Comparison of ENCODE assay signal across 7 mouse cellular contexts in the genomic region with DNA sequence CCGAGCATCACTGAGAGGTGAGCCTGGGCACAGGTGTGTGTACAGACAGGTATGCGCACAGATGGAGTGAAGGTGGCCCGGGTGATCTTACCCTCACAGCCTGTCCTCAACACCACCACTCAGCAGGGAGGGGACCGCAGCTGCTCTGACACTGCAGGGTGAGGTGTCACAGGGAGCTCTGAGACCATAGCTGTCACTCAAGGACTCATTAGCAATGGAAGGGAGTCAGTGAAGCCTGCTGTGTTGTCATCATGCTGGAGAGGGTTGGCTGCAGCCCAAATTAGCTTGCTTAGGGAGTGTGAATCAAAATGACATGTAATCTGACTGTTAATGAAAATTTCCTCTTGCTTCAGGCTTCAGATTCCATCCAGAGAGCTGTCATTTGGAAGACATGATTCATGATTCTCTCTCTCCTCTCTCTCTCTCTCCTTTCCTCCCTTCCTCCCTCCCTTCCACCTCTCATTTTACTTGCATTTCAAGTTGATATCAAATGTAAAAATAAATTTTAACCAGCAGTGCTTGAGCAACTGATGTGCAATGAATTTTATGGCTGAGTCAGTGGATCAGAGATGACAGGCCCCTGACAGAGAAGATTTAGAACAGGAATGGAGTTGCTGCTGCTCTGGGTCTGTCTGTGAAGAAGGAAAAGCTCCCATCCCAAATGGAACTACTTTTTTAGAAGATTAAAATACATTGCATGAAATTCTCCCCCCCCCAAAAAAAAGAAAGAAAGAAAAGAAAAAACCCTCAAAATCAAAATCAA.
DNase-seq lines count a peak whose midpoint lies in the region; ATAC-seq and TF ChIP-seq lines count a peak whose summit lies in the region.

No protein-coding gene starts in this region.

- H3K36me3 ChIP-seq in lung, embryonic 14.5 days (ENCODE audit: insufficient read depth), result no peaks in the 10 kb centered on the region
- no peaks in the 10 kb centered on the region for H3K36me3 ChIP-seq in embryonic facial prominence, embryonic 14.5 days (ENCODE audit: control insufficient read depth, insufficient read depth, low read length)

- TF ChIP-seq CTCF in lung, embryonic 14.5 days (IDR thresholded peaks at IDR 0.05; ENCODE audit: low read depth), result no peak
- no peak for TF ChIP-seq CTCF in lung, adult 2 months (IDR thresholded peaks at IDR 0.05; ENCODE audit: insufficient read depth, low read length)

- ATAC-seq in lung, embryonic 14.5 days (ENCODE audit: insufficient read depth), result peak; percentile 68; the same call in 1 of the 2 replicates
- ATAC-seq in embryonic facial prominence, embryonic 14.5 days (ENCODE audit: low read depth), result peak; percentile 86

- no peak overlapping the region for H3K9ac ChIP-seq in lung, embryonic 14.5 days
- no peak overlapping the region for H3K9ac ChIP-seq in embryonic facial prominence, embryonic 14.5 days (ENCODE audit: low read depth, low read length)

- H3K27me3 ChIP-seq in lung, embryonic 14.5 days (ENCODE audit: insufficient read depth, low read length), result no peaks in the 10 kb centered on the region
- H3K27me3 ChIP-seq in embryonic facial prominence, embryonic 14.5 days (replicated peaks; ENCODE audit: control insufficient read depth, insufficient read depth, low read length), result no peaks in the 10 kb centered on the region

- WGBS in lung, embryonic 14.5 days, result 28% methylated on average over 4 of the region's 4 CpGs
- 46% methylated on average over 4 of the region's 4 CpGs for WGBS in lung, adult 2 months
- WGBS in embryonic facial prominence, embryonic 14.5 days, result 48% methylated on average over 4 of the region's 4 CpGs

- peak; percentile 13 for DNase-seq in lung, embryonic 14.5 days
- no peak for DNase-seq in lung, adult 2 months
- DNase-seq in embryonic facial prominence, embryonic 14.5 days (ENCODE audit: low spot score), result peak; percentile 80
- peak; percentile 54 to 69 for DNase-seq in layer of hippocampus, adult 8-10 months (ENCODE audit: low spot score in 2 of 2)
- peak; percentile 44 for DNase-seq in retina, embryonic 14.5 days (ENCODE audit: low spot score)
- no peak for DNase-seq in urinary bladder, postnatal 4 days (ENCODE audit: low spot score in 2 of 2)
- DNase-seq in heart, postnatal 25 days (ENCODE audit: low spot score), result no peak

- no peaks in the 10 kb centered on the region; the same call in 1 of the 2 replicates for H3K4me1 ChIP-seq in lung, embryonic 14.5 days (ENCODE audit: insufficient read depth)
- no peaks in the 10 kb centered on the region for H3K4me1 ChIP-seq in lung, adult 2 months (ENCODE audit: control insufficient read depth, insufficient read depth, low read length)
- no peaks in the 10 kb centered on the region for H3K4me1 ChIP-seq in embryonic facial prominence, embryonic 14.5 days (ENCODE audit: control insufficient read depth, insufficient read depth, low read length)

- H3K27ac ChIP-seq in lung, embryonic 14.5 days (ENCODE audit: low read depth), result no peak overlapping the region
- no peak overlapping the region for H3K27ac ChIP-seq in embryonic facial prominence, embryonic 14.5 days (replicated peaks; ENCODE audit: low read depth, low read length)

- no peak overlapping the region for H3K4me2 ChIP-seq in lung, embryonic 14.5 days
- H3K4me2 ChIP-seq in embryonic facial prominence, embryonic 14.5 days (ENCODE audit: low read depth, low read length), result no peak overlapping the region

- no peak overlapping the region for H3K4me3 ChIP-seq in lung, embryonic 14.5 days (ENCODE audit: low read depth, low read length)
- no peak overlapping the region for H3K4me3 ChIP-seq in lung, adult 2 months (replicated peaks; ENCODE audit: extremely low read depth, low read depth, low read length)
- no peak overlapping the region for H3K4me3 ChIP-seq in embryonic facial prominence, embryonic 14.5 days (ENCODE audit: low read depth, low read length)

- H3K9me3 ChIP-seq in lung, embryonic 14.5 days (ENCODE audit: low read depth, low read length), result no peaks in the 10 kb centered on the region
- H3K9me3 ChIP-seq in embryonic facial prominence, embryonic 14.5 days (ENCODE audit: control insufficient read depth, low read length), result no peaks in the 10 kb centered on the region

- intact Hi-C loops in heart, postnatal 25 days (cut with DNase I), result no loop called here

- TF ChIP-seq POLR2A in lung, adult 2 months (IDR thresholded peaks at IDR 0.05; ENCODE audit: borderline replicate concordance, extremely low read depth, low read depth, low read length), result no peak

Comparison
In these comparisons a context has a peak if more than half of its experiments do, and no peak if none do; other contexts are left out.
1. DNase-seq: peak in lung, embryonic 14.5 days (single experiment), embryonic facial prominence, embryonic 14.5 days (single experiment), layer of hippocampus, adult 8-10 months (2 of 2) and retina, embryonic 14.5 days (single experiment); none in lung, adult 2 months (single experiment), urinary bladder, postnatal 4 days (0 of 2) and heart, postnatal 25 days (single experiment).